Mouse (Mus musculus): ENCODE results near the gene Rsad2.

- no peak for TF ChIP-seq USF1 (IDR thresholded peaks at IDR 0.05; ENCODE audit: low read depth)
- TF ChIP-seq FOSL1 (IDR thresholded peaks at IDR 0.05; ENCODE audit: insufficient read depth, low read length, poor library complexity, severe bottlenecking): no peak
Measured at GRCm38 (mm10) chr12:26452951-26453350, 3.3 kb downstream of the Rsad2 start.

All from C2C12 (cell line).